Mouse (Mus musculus) midbrain, embryonic 10.5 days (tissue): ENCODE data around the gene Scgb2b19. TPM values are rescaled to one million over a fixed set of nuclear protein-coding genes. Genes with fewer than 3 reads are reported as not detected.
"Not testable (repeated sequence)": the region's sequence is repeated elsewhere in the genome, so short reads cannot be mapped to it uniquely, and the experiment has no call there.

Experiments used
- DNase-seq: peaks from one replicate; pipeline ENCODE4 v3.0.0-alpha.2; 2017; ENCODE audit warnings: low spot score
- H3K27ac ChIP-seq: fragments of 300-500 bp; sonication (generic); replicated peaks from 2 replicates; pipeline ENCODE4 v1.5.1; 2016; ENCODE audit warnings: mild to moderate bottlenecking
- H3K27me3 ChIP-seq: fragments of 300-500 bp; sonication (generic); 2 replicates; pipeline ENCODE4 v1.6.1; 2016; ENCODE audit warnings: low read depth, mild to moderate bottlenecking; ENCODE audit not compliant: poor library complexity, severe bottlenecking
- H3K36me3 ChIP-seq: fragments of 300-500 bp; sonication (generic); 2 replicates; pipeline ENCODE4 v1.6.1; 2016; ENCODE audit warnings: mild to moderate bottlenecking, moderate library complexity
- H3K4me1 ChIP-seq: fragments of 300-500 bp; sonication (generic); 2 replicates; pipeline ENCODE4 v1.6.1; 2016
- H3K4me3 ChIP-seq: fragments of 300-500 bp; sonication (generic); 2 replicates; pipeline ENCODE4 v1.5.1; 2016; ENCODE audit warnings: mild to moderate bottlenecking, moderate library complexity
- H3K9me3 ChIP-seq: fragments of 300-500 bp; sonication (generic); replicated peaks from 2 replicates; pipeline ENCODE4 v1.6.1; 2016; ENCODE audit warnings: mild to moderate bottlenecking
- WGBS: fragments of 180-500 bp; shearing (Covaris S2); methylation state at CpG from one replicate; pipeline ENCODE4 v1.1.7; 2016; 5-methylcytosine and 5-hydroxymethylcytosine counted together
- polyA plus RNA-seq: library from polyadenylated mRNA; unstranded; fragments of >200 nt; fragmentation: Nextera tagmentation; extraction: Ambion mirVana; gene quantifications from 2 replicates; pipeline ENCODE4 v1.2.1, GENCODE M21; 2016

Scgb2b19 gene
- not detected in 2 replicates for polyA plus RNA-seq

DNA sequence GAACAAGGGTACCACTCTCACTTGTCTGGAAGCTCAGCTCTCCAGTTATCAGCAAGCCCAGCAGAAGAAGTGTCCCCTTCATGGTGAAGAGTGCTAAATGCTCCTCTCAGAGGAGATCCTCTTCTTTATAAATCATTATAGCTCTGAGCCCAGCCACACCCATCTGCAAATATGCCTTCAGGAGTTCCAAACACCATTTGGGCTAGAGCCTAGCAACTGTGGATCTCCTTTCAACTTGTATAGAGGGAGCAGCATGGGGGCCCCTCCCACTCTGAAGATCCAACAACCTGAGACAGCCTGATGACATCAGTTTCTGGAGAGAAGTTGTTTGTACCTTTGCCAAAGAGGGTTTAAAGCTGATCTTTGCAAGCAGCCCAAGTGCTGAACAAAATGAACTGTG lies at the start of gene Scgb2b19:
Gene Scgb2b19, minus strand, starts transcription at position 101 of the 400 bp plus-strand sequence.
- not testable (repeated sequence) for H3K9me3 ChIP-seq

DNA sequence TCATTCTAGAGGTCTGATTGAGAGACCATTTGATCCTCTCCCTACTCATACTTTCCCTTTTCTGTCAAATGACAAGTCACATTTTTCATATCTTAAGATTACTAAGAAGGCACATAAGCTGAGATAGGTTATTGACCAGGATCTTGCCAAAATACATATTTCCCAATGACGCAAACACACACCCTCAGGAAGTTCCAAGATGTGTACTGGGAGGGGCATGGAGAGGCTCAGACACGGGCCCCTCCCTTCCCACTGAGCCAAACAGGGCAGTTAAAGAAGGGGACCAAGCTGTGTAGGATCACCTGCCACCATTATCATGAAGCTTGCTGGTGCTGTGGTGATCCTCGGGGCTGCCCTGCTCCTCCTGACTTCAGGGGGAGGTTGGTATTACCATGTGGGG lies 6.9 kb upstream of the Scgb2b19 start, which contains the start of gene Scgb1b19:
Gene Scgb1b19, plus strand, starts transcription at position 301 of the 400 bp plus-strand sequence.
- not testable (repeated sequence) for DNase-seq, H3K4me3 ChIP-seq, H3K27me3 ChIP-seq, H3K4me1 ChIP-seq, H3K36me3 ChIP-seq, H3K27ac ChIP-seq
- peaks cover 18% of the 10 kb centered on the region; the same call in 1 of the 2 replicates for H3K9me3 ChIP-seq
- 92% methylated on average over 2 of the region's 3 CpGs for WGBS

More for the DNA sequence above, at the start of gene Scgb2b19:
- H3K4me1 ChIP-seq, H3K27ac ChIP-seq, DNase-seq, H3K27me3 ChIP-seq, H3K36me3 ChIP-seq, H3K4me3 ChIP-seq: not testable (repeated sequence)

Other genes starting within 250 kb of the Scgb2b19 start
- gene Scgb2b17, start 223.8 kb downstream of the Scgb2b19 start, polyA plus RNA-seq, result not detected in 2 replicates
- gene Scgb1b17, start 216.9 kb downstream of the Scgb2b19 start, polyA plus RNA-seq, result not detected in 2 replicates
- gene Scgb2b18, start 106.5 kb downstream of the Scgb2b19 start, polyA plus RNA-seq, result not detected in 2 replicates
- gene Scgb1b18, start 94.8 kb downstream of the Scgb2b19 start, polyA plus RNA-seq, result not detected in 2 replicates
- gene Scgb1b19, start 7.0 kb upstream of the Scgb2b19 start, polyA plus RNA-seq, result not detected in 2 replicates
- gene Scgb2b20, start 86.0 kb upstream of the Scgb2b19 start, polyA plus RNA-seq, result not detected in 2 replicates
- gene Scgb1b20, start 92.9 kb upstream of the Scgb2b19 start, polyA plus RNA-seq, result not detected in 2 replicates
- gene Scgb2b21, start 240.1 kb upstream of the Scgb2b19 start, polyA plus RNA-seq, result not detected in 2 replicates